Comparison of ENCODE assay signal across 8 mouse cellular contexts in genomic region chr15:79604990-79605665, GRCm38 (mm10). TPM values are rescaled to one million over a fixed set of nuclear protein-coding genes. Genes with fewer than 3 reads are reported as not detected.
A peak's percentile ranks its signal among the peaks of the same experiment; 100 is the strongest.
DNase-seq lines count a peak whose midpoint lies in the region; ATAC-seq and TF ChIP-seq lines count a peak whose summit lies in the region.

TSS of gene Dmc1 (minus strand) at chr15:79605109.

- ATAC-seq in embryonic facial prominence, embryonic 12.5 days (ENCODE audit: insufficient number of reproducible peaks, insufficient read depth, low FRiP score, low TSS enrichment): no peak
- ATAC-seq in limb, embryonic 11.5 days (ENCODE audit: insufficient number of reproducible peaks, low FRiP score, low TSS enrichment, low read depth): no peak
- no peak for ATAC-seq in midbrain, embryonic 11.5 days (ENCODE audit: low FRiP score)

- no peak within 1 kb of the TSS; the same call in 1 of the 2 replicates for H3K9ac ChIP-seq in embryonic facial prominence, embryonic 12.5 days
- peak within 1 kb of the TSS; percentile 37; the same call in 1 of the 2 replicates for H3K9ac ChIP-seq in limb, embryonic 11.5 days (ENCODE audit: low read length)
- H3K9ac ChIP-seq in midbrain, embryonic 11.5 days (ENCODE audit: low read length): 0 out of 2 replicates have a peak within 1 kb of the TSS, but pooled peaks have one; percentile 22

- no peaks in the 10 kb centered on the region for H3K36me3 ChIP-seq in embryonic facial prominence, embryonic 12.5 days
- H3K36me3 ChIP-seq in limb, embryonic 11.5 days (ENCODE audit: control insufficient read depth, insufficient read depth, low read length): no peaks in the 10 kb centered on the region
- H3K36me3 ChIP-seq in midbrain, embryonic 11.5 days (ENCODE audit: control insufficient read depth, insufficient read depth, low read length): no peaks in the 10 kb centered on the region
- no peaks in the 10 kb centered on the region for H3K36me3 ChIP-seq in testis, adult 2 months (ENCODE audit: control insufficient read depth, insufficient read depth, low read length)

- peak; percentile 65 for DNase-seq in left cerebral cortex, postnatal 4 days
- no peak for DNase-seq in left cerebral cortex, adult 8-10 months (ENCODE audit: low spot score in 2 of 2)
- DNase-seq in heart, postnatal 10 days: peak; percentile 32 to 52
- DNase-seq in limb, embryonic 11.5 days (ENCODE audit: low spot score): peak; percentile 64
- DNase-seq in midbrain, embryonic 11.5 days (ENCODE audit: low spot score, missing footprints): peak; percentile 89
- no peak for DNase-seq in cerebellum, adult 11-12 months

- H3K27ac ChIP-seq in embryonic facial prominence, embryonic 12.5 days: no peak within 1 kb of the TSS
- H3K27ac ChIP-seq in limb, embryonic 11.5 days (replicated peaks; ENCODE audit: low read depth, low read length): no peak within 1 kb of the TSS
- no peak within 1 kb of the TSS for H3K27ac ChIP-seq in midbrain, embryonic 11.5 days (ENCODE audit: low read depth, low read length)
- peak within 1 kb of the TSS; percentile 29 for H3K27ac ChIP-seq in testis, adult 2 months (ENCODE audit: control insufficient read depth, insufficient read depth, low read depth, low read length)

- peaks cover 2% of the 10 kb centered on the region; the same call in 1 of the 2 replicates for H3K9me3 ChIP-seq in embryonic facial prominence, embryonic 12.5 days
- H3K9me3 ChIP-seq in limb, embryonic 11.5 days (ENCODE audit: control insufficient read depth, low read length): peaks cover 4% of the 10 kb centered on the region; the same call in 1 of the 2 replicates
- no peaks in the 10 kb centered on the region for H3K9me3 ChIP-seq in midbrain, embryonic 11.5 days (ENCODE audit: control insufficient read depth, low read length)

- H3K4me1 ChIP-seq in embryonic facial prominence, embryonic 12.5 days: 0 out of 2 replicates have a peak, but pooled peaks cover 4% of the 10 kb centered on the region
- 0 out of 2 replicates have a peak, but pooled peaks cover 2% of the 10 kb centered on the region for H3K4me1 ChIP-seq in limb, embryonic 11.5 days (ENCODE audit: control insufficient read depth, insufficient read depth, low read length)
- no peaks in the 10 kb centered on the region for H3K4me1 ChIP-seq in midbrain, embryonic 11.5 days (ENCODE audit: control insufficient read depth, insufficient read depth, low read length)
- peaks cover 10% of the 10 kb centered on the region for H3K4me1 ChIP-seq in testis, adult 2 months (ENCODE audit: control insufficient read depth, insufficient read depth, low read length)

- TF ChIP-seq CTCF in testis, adult 2 months (IDR thresholded peaks at IDR 0.05; ENCODE audit: control insufficient read depth, insufficient read depth, insufficient replicate concordance, low read depth, low read length): no peak

- intact Hi-C loops in left cerebral cortex, postnatal 4 days (cut with DNase I): loop anchor here (10.0 kb wide), 2 partner anchors 60 to 130 kb away; partner anchors contain the start of gene Ddx17
- intact Hi-C loops in heart, postnatal 10 days (cut with DNase I): loop anchor here (5.0 to 10.0 kb wide), 2 partner anchors 130 to 363 kb away; no protein-coding TSS in a partner anchor

- peaks cover 11% of the 10 kb centered on the region for H3K27me3 ChIP-seq in embryonic facial prominence, embryonic 12.5 days
- H3K27me3 ChIP-seq in limb, embryonic 11.5 days (ENCODE audit: control insufficient read depth, insufficient read depth, low read length): 0 out of 2 replicates have a peak, but pooled peaks cover 4% of the 10 kb centered on the region
- peaks cover 10% of the 10 kb centered on the region for H3K27me3 ChIP-seq in midbrain, embryonic 11.5 days (ENCODE audit: control insufficient read depth, insufficient read depth, low read length)
- no peaks in the 10 kb centered on the region for H3K27me3 ChIP-seq in testis, adult 2 months (ENCODE audit: control insufficient read depth, insufficient read depth, low read length)

- H3K4me2 ChIP-seq in embryonic facial prominence, embryonic 12.5 days (replicated peaks): peak within 1 kb of the TSS; percentile 42
- peak within 1 kb of the TSS; percentile 40 for H3K4me2 ChIP-seq in limb, embryonic 11.5 days (ENCODE audit: low read depth, severe bottlenecking)
- H3K4me2 ChIP-seq in midbrain, embryonic 11.5 days: peak within 1 kb of the TSS; percentile 35

- TF ChIP-seq POLR2A in testis, adult 2 months (IDR thresholded peaks at IDR 0.05; ENCODE audit: control insufficient read depth, low read depth, low read length): no peak

- WGBS in embryonic facial prominence, embryonic 12.5 days: 9% methylated on average over 37 of the region's 37 CpGs
- 8% methylated on average over 37 of the region's 37 CpGs for WGBS in limb, embryonic 11.5 days
- 8% methylated on average over 36 of the region's 37 CpGs for WGBS in midbrain, embryonic 11.5 days

- peak within 1 kb of the TSS; percentile 32 for H3K4me3 ChIP-seq in embryonic facial prominence, embryonic 12.5 days
- H3K4me3 ChIP-seq in limb, embryonic 11.5 days (ENCODE audit: low read depth, low read length): peak within 1 kb of the TSS; percentile 19
- peak within 1 kb of the TSS; percentile 23 for H3K4me3 ChIP-seq in midbrain, embryonic 11.5 days (ENCODE audit: low read depth, low read length)
- H3K4me3 ChIP-seq in testis, adult 2 months (ENCODE audit: control insufficient read depth, low read depth, low read length): peak within 1 kb of the TSS; percentile 85

RNA-seq across cellular contexts. Expression of gene Dmc1, which starts in this region (rescaled TPM):
- 1 to 10 TPM; 1.6 to 2.3 TPM for total RNA-seq in left cerebral cortex, postnatal 4 days (2021)
- 1 to 10 TPM in 2 of 4 experiments, under 1 TPM in 2; 0.17 to 1.8 (median 0.92) TPM for total RNA-seq in left cerebral cortex, adult 8-10 months (2022)
- polyA plus RNA-seq in embryonic facial prominence, embryonic 12.5 days (2016; fragmentation: Nextera tagmentation; extraction: Ambion mirVana): 1.3 and 1.5 TPM in 2 replicates
- 1 to 10 TPM in 1 of 2 experiments, under 1 TPM in 1; 0.69 to 1.2 TPM for total RNA-seq in heart, postnatal 10 days (2021)
- 1.2 and 1.8 TPM in 2 replicates for polyA plus RNA-seq in limb, embryonic 11.5 days (2014; fragmentation: Nextera tagmentation; extraction: Ambion mirVana)
- polyA plus RNA-seq in midbrain, embryonic 11.5 days (2014; fragmentation: Nextera tagmentation; extraction: Ambion mirVana): 0.94 and 1.1 TPM in 2 replicates
- polyA plus RNA-seq in testis, adult 2 months (2012; rRNA removed): 7.0 and 8.6 TPM in 2 replicates

Comparison
In these comparisons a context has a peak if more than half of its experiments do, and no peak if none do; other contexts are left out.
1. DNase-seq: peak in left cerebral cortex, postnatal 4 days (single experiment), heart, postnatal 10 days (2 of 2), limb, embryonic 11.5 days (single experiment) and midbrain, embryonic 11.5 days (single experiment); none in left cerebral cortex, adult 8-10 months (0 of 2) and cerebellum, adult 11-12 months (single experiment).
2. H3K4me3 ChIP-seq: peak in every context shown above with its lines; median percentile 85 in testis, adult 2 months; 32 in embryonic facial prominence, embryonic 12.5 days; 23 in midbrain, embryonic 11.5 days; 19 in limb, embryonic 11.5 days.
3. Peak in every context shown above with its lines, with median percentiles within 50 percentile points of each other: H3K4me2 ChIP-seq.